Mouse (Mus musculus) ES-E14 (cell line): ENCODE measurements around the gene Vwc2. TPM values are rescaled to one million over a fixed set of nuclear protein-coding genes. Genes with fewer than 3 reads are reported as not detected.

Experiments
- DNase-seq: peaks from one replicate; pipeline ENCODE4 v3.0.0-alpha.2; 2013; ENCODE audit warnings: low read depth, low spot score
- H3K27ac ChIP-seq: 2 replicates; pipeline ENCODE4 v1.5.1; 2012; ENCODE audit warnings: low read depth, mild to moderate bottlenecking, low read length, moderate library complexity, mixed read lengths; ENCODE audit not compliant: poor library complexity, insufficient read depth, severe bottlenecking
- H3K36me3 ChIP-seq: 2 replicates; pipeline ENCODE4 v1.6.1; 2012; ENCODE audit warnings: mild to moderate bottlenecking, low read length, moderate library complexity, mixed read lengths; ENCODE audit not compliant: control insufficient read depth, poor library complexity, insufficient read depth, severe bottlenecking
- H3K4me1 ChIP-seq, 2 experiments: fragments of 150-350 bp in 1 of 2; sonication (generic) in 1 of 2; 2 replicates each; pipeline ENCODE4 v1.6.1; 2012; ENCODE audit warnings: low read length in 2 of 2, mild to moderate bottlenecking in 1 of 2, mixed read lengths in 1 of 2; ENCODE audit not compliant: control insufficient read depth in 2 of 2, insufficient read depth in 2 of 2, poor library complexity in 1 of 2
- H3K4me3 ChIP-seq, 2 experiments: fragments of 150-350 bp in 1 of 2; sonication (generic) in 1 of 2; 2 replicates each; pipeline ENCODE4 v1.5.1; 2012; ENCODE audit warnings: low read length in 2 of 2, low read depth in 1 of 2, mild to moderate bottlenecking in 1 of 2, mixed read lengths in 1 of 2; ENCODE audit not compliant: insufficient read depth in 1 of 2, poor library complexity in 1 of 2, severe bottlenecking in 1 of 2
- H3K9ac ChIP-seq: 2 replicates; pipeline ENCODE4 v1.6.1; 2012; ENCODE audit warnings: low read depth, mild to moderate bottlenecking, low read length, mixed read lengths; ENCODE audit not compliant: poor library complexity, insufficient read depth, severe bottlenecking
- H3K9me3 ChIP-seq: fragments of 150-350 bp; sonication (generic); 2 replicates; pipeline ENCODE4 v1.6.1; 2012; ENCODE audit warnings: low read depth, mild to moderate bottlenecking, low read length; ENCODE audit not compliant: control insufficient read depth, insufficient read depth
- CHD2 ChIP-seq: IDR thresholded peaks from 2 replicates; pipeline ENCODE4 v1.6.1; 2014; ENCODE audit warnings: mild to moderate bottlenecking, low read depth, low read length, inconsistent platforms
- HCFC1 ChIP-seq: IDR thresholded peaks from 2 replicates; pipeline ENCODE4 v1.6.1; 2012; ENCODE audit warnings: low read length, inconsistent platforms, borderline replicate concordance; ENCODE audit not compliant: insufficient read depth
- MAFK ChIP-seq: IDR thresholded peaks from 2 replicates; pipeline ENCODE4 v1.6.1; 2014; ENCODE audit warnings: mild to moderate bottlenecking, low read depth, low read length, inconsistent platforms; ENCODE audit not compliant: insufficient read depth
- ZC3H11A ChIP-seq: IDR thresholded peaks from 2 replicates; pipeline ENCODE4 v1.6.1; 2012; ENCODE audit warnings: low read depth, mild to moderate bottlenecking, inconsistent platforms, low read length, borderline replicate concordance
- ZNF384 ChIP-seq: IDR thresholded peaks from 2 replicates; pipeline ENCODE4 v1.6.1; 2012; ENCODE audit warnings: low read depth, low read length, inconsistent platforms
- in situ Hi-C, 2 experiments: fragments of 600-800 bp; cut with MboI; formaldehyde crosslinking; loops; one replicate each; pipeline ENCODE4 v1.15.1; 2025; ENCODE audit warnings: low sequenced_read_pairs in 2 of 2, inconsistent platforms in 1 of 2; ENCODE audit not compliant: unreplicated experiment in 2 of 2
- total RNA-seq: library from RNA; depleted of rRNA; stranded (reverse); fragments of 300-350 nt; gene quantifications from 2 replicates; pipeline ENCODE4 v1.2.3, GENCODE M21; 2012

Gene Vwc2
- total RNA-seq, 1 experiment, result 0.49 TPM

DNA sequence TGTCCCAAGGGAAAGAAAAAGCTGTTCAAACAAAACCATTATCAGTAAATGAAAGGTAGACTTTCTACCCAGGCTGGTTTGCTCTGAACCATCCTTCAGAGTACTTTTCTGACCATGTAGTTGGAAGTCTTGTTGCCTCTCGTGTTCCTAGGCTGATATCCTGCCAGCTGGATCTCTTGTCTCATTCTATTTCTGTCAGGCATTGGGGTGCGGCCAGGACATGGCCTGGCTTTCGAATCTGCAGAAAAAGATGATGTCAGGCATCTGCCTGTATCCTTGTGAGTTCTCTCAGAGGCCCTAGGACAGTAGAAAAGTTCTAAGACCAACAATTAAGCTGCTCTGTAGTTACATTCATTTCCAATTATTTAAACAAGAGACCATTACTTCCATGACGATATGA, 8.8 kb downstream of the Vwc2 start:
- H3K9me3 ChIP-seq, result no peaks in the 10 kb centered on the region
- H3K27ac ChIP-seq, result no peak overlapping the region
- H3K4me3 ChIP-seq, result no peak overlapping the region
- H3K4me1 ChIP-seq, result no peaks in the 10 kb centered on the region
- H3K36me3 ChIP-seq, result no peaks in the 10 kb centered on the region
- no peak for TF ChIP-seq MAFK
- TF ChIP-seq ZNF384, result no peak
- no peak for TF ChIP-seq CHD2
- no peak for TF ChIP-seq ZC3H11A
- TF ChIP-seq HCFC1, result no peak
- no peak overlapping the region for H3K9ac ChIP-seq
- no peak for DNase-seq
- in situ Hi-C loops, result no loop called here

DNA sequence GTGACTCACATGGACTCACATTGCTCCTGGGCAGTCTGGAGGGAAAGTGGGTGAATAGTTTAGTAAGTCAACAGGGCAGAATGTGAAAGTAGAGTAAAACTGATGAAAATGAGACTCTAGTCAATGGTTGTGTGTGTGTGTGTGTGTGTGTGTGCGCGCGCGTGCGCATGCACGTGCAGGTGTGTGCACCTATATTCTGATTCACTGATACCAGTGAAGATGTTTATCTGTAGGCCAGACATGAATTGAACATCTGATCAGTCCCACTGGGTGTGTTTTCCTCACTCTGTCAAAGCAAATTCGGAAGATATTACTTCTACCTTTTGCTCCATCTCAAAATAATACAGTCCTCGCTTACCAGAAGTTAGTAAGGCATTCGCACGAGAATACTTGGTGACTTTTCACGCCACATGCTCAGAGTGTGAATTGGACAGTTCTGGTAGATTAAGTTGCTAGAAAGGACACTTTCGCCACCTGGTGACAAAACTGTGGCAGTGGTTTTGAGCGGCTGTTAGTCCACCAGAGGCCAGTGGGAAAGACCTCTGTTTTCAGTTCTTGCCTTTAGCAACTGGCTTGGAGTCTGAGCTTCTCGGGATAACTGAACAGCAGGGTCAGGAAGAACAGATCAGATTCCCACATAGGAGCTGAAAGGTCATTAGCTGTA, 17.5 kb downstream of the Vwc2 start:
- no peaks in the 10 kb centered on the region for H3K4me1 ChIP-seq
- in situ Hi-C loops, result no loop called here
- no peak for DNase-seq
- H3K9me3 ChIP-seq, result no peaks in the 10 kb centered on the region
- no peak overlapping the region for H3K27ac ChIP-seq
- no peak overlapping the region for H3K9ac ChIP-seq
- H3K36me3 ChIP-seq, result no peaks in the 10 kb centered on the region
- TF ChIP-seq MAFK (no peak), ZNF384 (no peak), CHD2 (no peak), ZC3H11A (peak; percentile 99), HCFC1 (no peak)
- H3K4me3 ChIP-seq, result no peak overlapping the region

DNA sequence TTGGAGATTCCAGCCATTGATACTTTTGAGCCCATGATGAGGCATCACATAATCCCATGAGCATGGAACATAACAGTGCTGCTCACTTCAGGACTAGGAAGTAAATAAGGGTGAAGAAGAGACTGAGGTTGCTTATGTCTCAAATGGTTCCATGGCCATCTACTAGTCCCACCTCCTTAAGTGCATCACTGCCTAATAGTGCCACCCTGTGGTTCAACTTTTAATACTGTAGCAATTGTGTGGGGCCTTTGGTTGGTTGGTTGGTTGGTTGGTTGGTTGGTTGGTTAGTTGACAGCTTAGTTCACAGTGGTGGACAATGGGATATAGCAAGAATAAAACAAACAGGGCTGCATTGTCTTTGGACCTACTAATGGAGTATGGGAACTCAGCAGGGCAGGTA, 26.6 kb downstream of the Vwc2 start:
- Histone ChIP-seq H3K9ac (no peak overlapping the region), H3K9me3 (no peaks in the 10 kb centered on the region), H3K36me3 (no peaks in the 10 kb centered on the region), H3K4me3 (no peak overlapping the region), H3K27ac (no peak overlapping the region), H3K4me1 (no peaks in the 10 kb centered on the region)
- in situ Hi-C loops, result no loop called here
- TF ChIP-seq ZNF384, result no peak
- peak; percentile 52; the same call in 1 of the 2 replicates for TF ChIP-seq ZC3H11A
- TF ChIP-seq HCFC1, result no peak
- TF ChIP-seq CHD2, result no peak
- no peak for TF ChIP-seq MAFK
- no peak for DNase-seq

DNA sequence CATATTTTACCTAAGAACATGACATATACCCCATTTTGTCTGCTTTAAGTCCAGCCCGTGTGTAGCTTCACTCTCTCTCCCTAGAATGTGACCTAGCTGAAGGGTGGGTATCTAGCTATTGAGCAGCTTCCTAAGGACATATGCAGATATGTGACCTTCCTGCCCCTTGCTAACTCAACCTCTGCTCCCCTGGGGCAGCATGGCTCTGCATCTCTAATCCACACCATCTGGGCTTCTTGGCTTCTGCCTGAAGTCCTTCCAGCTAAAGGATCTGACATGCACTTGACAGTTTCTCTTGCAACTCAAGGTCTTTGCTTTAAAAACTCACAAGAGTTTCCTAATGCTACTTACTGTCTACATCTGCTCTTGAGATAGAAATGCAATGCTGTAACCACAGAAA, 38.7 kb downstream of the Vwc2 start:
- no peak for DNase-seq
- no peak overlapping the region for H3K9ac ChIP-seq
- no peaks in the 10 kb centered on the region for H3K9me3 ChIP-seq
- no peak overlapping the region for H3K27ac ChIP-seq
- no peaks in the 10 kb centered on the region; a peak in 1 of 4 replicates for H3K4me1 ChIP-seq
- no peaks in the 10 kb centered on the region for H3K36me3 ChIP-seq
- in situ Hi-C loops, result no loop called here
- H3K4me3 ChIP-seq, result no peak overlapping the region
- no peak for TF ChIP-seq MAFK
- no peak for TF ChIP-seq ZC3H11A
- TF ChIP-seq ZNF384, result no peak
- no peak for TF ChIP-seq HCFC1
- TF ChIP-seq CHD2, result no peak

DNA sequence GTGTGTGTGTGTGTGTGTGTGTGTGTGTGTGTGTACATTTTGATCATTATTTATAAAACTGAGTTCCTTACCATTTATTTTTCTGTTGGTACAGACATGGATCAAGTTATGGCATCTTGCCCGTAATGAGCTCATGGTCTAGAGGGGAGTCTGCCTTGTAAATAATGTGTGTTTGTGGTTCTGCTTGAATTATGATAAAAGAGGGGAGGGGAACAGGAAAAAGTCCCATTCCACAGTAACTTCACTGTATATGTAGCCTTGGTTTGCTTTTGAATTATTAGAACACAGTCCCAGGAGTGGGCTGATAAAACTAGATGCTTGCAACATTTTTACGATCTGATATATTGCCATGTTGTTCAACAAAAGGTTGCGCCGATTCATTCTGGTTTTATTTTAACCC, 57.4 kb downstream of the Vwc2 start:
- Histone ChIP-seq H3K27ac (no peak overlapping the region), H3K36me3 (no peaks in the 10 kb centered on the region), H3K4me1 (no peaks in the 10 kb centered on the region), H3K9ac (no peak overlapping the region), H3K4me3 (no peak overlapping the region), H3K9me3 (no peaks in the 10 kb centered on the region)
- in situ Hi-C loops, result no loop called here
- DNase-seq, result no peak
- no peak for TF ChIP-seq CHD2
- TF ChIP-seq HCFC1, result no peak
- TF ChIP-seq MAFK, result no peak
